Mouse (Mus musculus): Measurements from ENCODE around the gene Tulp1.

DNA sequence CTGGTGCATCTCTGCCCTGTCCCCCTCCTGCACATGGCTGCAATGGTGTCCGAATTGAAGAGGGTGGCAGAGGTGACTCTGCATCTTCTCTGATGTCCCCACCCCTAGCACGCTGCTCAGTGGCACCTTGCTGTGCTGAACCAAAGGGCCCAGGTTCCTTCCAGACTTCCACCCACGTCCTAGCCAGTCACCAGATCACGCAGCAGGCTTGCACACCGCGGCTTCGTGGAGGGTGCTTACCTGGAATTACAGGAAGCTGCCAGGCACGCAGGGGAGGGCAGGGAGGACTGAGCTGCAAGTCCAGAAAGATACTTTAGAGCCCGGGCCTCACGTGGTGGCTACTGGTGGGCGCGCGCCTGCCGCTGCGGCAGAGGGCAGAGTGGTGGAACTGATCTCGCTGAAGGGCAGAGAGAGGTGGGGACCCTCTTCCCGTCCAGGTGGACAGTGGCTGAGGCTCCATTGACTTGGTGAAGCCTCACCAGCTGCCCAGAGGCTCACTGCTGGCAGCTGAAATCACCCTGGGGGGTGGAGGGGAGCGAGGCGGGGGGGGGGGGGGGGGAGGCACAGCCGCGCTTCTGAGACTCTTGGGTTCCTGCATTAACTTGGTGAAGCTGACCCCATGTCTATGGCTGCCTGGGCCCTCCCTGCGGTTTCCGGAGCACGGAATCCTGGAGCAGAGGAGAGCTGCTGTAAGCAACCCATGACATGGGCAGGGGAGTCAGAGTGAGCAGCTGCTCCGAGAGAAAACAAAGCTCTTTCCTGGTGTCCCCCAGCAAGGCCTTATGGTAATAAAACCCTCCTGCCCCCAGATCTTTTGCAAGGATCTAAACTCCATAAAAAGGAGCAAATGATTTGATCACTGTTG, 26.8 kb upstream of the Tulp1 start:
- TF ChIP-seq CTCF (IDR thresholded peaks at IDR 0.05; ENCODE audit: low read depth) (no peak), EP300 (optimal IDR thresholded peaks at IDR 0.05) (no peak)
